Mouse (Mus musculus): ENCODE measurements at regions not wholly inside any gene's neighbourhood (a gene's known extent, or its start where the extent isn't known, plus 50 kb on each side); places are given as distances from the start of the nearest gene placed in this dataset.

- TF ChIP-seq CTCF (IDR thresholded peaks at IDR 0.05; ENCODE audit: insufficient read depth, low read length) = no peak
- TF ChIP-seq POLR2A (IDR thresholded peaks at IDR 0.05; ENCODE audit: borderline replicate concordance, extremely low read depth, low read depth, low read length) = no peak
Measured at GRCm38 (mm10) chr3:9916538-9917106, 171.3 kb upstream of the Gm9833 start.
